Mouse (Mus musculus) myocyte (in vitro differentiated cells): Measurements from ENCODE around the gene Prnp.

Source experiments
- CEBPB ChIP-seq: IDR thresholded peaks from 2 replicates; pipeline ENCODE4 v1.6.1; 2011; ENCODE audit warnings: mild to moderate bottlenecking, moderate library complexity; ENCODE audit not compliant: poor library complexity, insufficient read depth, severe bottlenecking
- E2F4 ChIP-seq: IDR thresholded peaks from one replicate; pipeline ENCODE4 v1.6.1; 2011; ENCODE audit warnings: mild to moderate bottlenecking, control low read depth, moderate library complexity; ENCODE audit not compliant: insufficient read depth
- MYOG ChIP-seq, 3 experiments: IDR thresholded peaks; one replicate each; pipeline ENCODE4 v1.6.1; 2011; ENCODE audit warnings: control low read depth in 2 of 3, low read depth in 2 of 3, mild to moderate bottlenecking in 2 of 3; ENCODE audit not compliant: insufficient read length in 2 of 3, control insufficient read depth in 1 of 3, insufficient read depth in 1 of 3
- POLR2A ChIP-seq: IDR thresholded peaks from one replicate; pipeline ENCODE4 v1.6.1; 2011; ENCODE audit warnings: low read depth, mild to moderate bottlenecking, control low read depth, moderate library complexity; ENCODE audit not compliant: insufficient read length
- USF1 ChIP-seq: IDR thresholded peaks from one replicate; pipeline ENCODE4 v1.6.1; 2011; ENCODE audit warnings: low read depth, mild to moderate bottlenecking, control low read depth, moderate library complexity

DNA sequence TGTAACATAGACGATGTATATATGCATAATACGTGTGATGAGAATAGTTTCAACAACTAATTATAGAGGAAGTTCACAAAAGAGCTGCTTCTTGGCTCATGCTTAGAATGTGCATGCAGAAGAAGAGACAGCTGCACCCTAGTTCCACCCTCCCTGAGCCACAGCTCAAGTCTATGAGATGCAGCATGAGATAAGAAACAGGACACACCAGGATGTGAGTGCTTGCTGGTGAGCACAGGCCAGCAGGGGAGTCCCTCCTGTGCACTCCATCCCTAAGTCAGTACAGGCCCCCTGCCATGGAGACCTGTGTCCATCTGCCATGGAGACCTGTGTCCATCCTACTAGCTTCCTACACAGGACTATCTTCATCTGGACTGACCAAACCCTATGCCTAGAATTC lies 60.9 kb downstream of the Prnp start:
- TF ChIP-seq E2F4: no peak
- no peak for TF ChIP-seq POLR2A
- TF ChIP-seq CEBPB: no peak
- no peak for TF ChIP-seq USF1
- peak in 1 of 3 experiments; percentile 45 for TF ChIP-seq MYOG (IDR thresholded peaks at IDR 0.05; ENCODE audit: control insufficient read depth in 1 of 3, insufficient read depth in 1 of 3, insufficient read length in 2 of 3, low read depth in 2 of 3)
